Mouse (Mus musculus): ENCODE measurements around the gene Ap3s2.

DNA sequence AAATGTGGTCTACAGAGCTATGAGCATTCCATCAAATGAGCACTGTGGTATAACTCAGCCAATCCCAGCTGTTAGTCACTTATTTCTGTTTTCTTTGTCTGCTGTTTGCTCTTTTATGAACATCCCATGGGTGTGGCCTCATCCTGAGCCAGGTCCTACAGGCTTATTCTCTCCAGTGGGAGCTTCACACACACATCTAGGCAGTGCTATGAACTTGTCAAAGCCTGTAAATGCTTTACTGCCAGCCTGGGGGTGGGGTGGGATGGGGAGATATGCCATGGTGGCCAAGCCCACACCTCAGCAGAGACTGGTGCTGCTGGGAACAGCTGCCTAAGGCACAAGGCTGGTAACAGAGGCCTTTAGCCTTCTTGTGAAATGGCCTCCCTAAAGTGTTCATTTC, 87.5 kb downstream of the Ap3s2 start:
- TF ChIP-seq MAFK (IDR thresholded peaks at IDR 0.05; ENCODE audit: insufficient read depth, low read depth, low read length) (no peak), ZC3H11A (IDR thresholded peaks at IDR 0.05; ENCODE audit: borderline replicate concordance, low read depth, low read length) (no peak), HCFC1 (IDR thresholded peaks at IDR 0.05; ENCODE audit: borderline replicate concordance, insufficient read depth, low read length) (no peak)
